Mouse (Mus musculus) hindbrain, embryonic 14.5 days (tissue): ENCODE results near the gene Wfdc1. TPM values are rescaled to one million over a fixed set of nuclear protein-coding genes. Genes with fewer than 3 reads are reported as not detected.

Experiments
- ATAC-seq: fragments of 200-750 bp; cut with Nextera tagmentation; 2 replicates; pipeline ENCODE4 v1.8.0; 2017; ENCODE audit warnings: moderate number of reproducible peaks, mild to moderate bottlenecking, moderate TSS enrichment, moderate library complexity; ENCODE audit not compliant: low FRiP score
- DNase-seq: peaks from one replicate; pipeline ENCODE4 v3.0.0-alpha.2; 2015; ENCODE audit warnings: low spot score
- H3K27ac ChIP-seq: fragments of 300-500 bp; sonication (generic); 2 replicates; pipeline ENCODE4 v1.5.1; 2014; ENCODE audit warnings: mild to moderate bottlenecking, moderate library complexity
- H3K27me3 ChIP-seq: fragments of 300-500 bp; sonication (generic); 2 replicates; pipeline ENCODE4 v1.6.1; 2014; ENCODE audit warnings: mild to moderate bottlenecking, low read length, mixed read lengths; ENCODE audit not compliant: control insufficient read depth, insufficient read depth
- H3K36me3 ChIP-seq: fragments of 300-500 bp; sonication (generic); replicated peaks from 2 replicates; pipeline ENCODE4 v1.6.1; 2014; ENCODE audit not compliant: control insufficient read depth, insufficient read depth
- H3K4me1 ChIP-seq: fragments of 300-500 bp; sonication (generic); replicated peaks from 2 replicates; pipeline ENCODE4 v1.6.1; 2014; ENCODE audit warnings: antibody characterized with exemption, low read length, mixed read lengths; ENCODE audit not compliant: control insufficient read depth, insufficient read depth
- H3K4me2 ChIP-seq: fragments of 300-500 bp; sonication (generic); replicated peaks from 2 replicates; pipeline ENCODE4 v1.6.1; 2014; ENCODE audit warnings: mild to moderate bottlenecking, moderate library complexity
- H3K4me3 ChIP-seq: fragments of 300-500 bp; sonication (generic); replicated peaks from 2 replicates; pipeline ENCODE4 v1.5.1; 2014; ENCODE audit warnings: mild to moderate bottlenecking, low read length
- H3K9ac ChIP-seq: fragments of 300-500 bp; sonication (generic); 2 replicates; pipeline ENCODE4 v1.6.1; 2014
- H3K9me3 ChIP-seq: fragments of 300-500 bp; sonication (generic); 2 replicates; pipeline ENCODE4 v1.6.1; 2016; ENCODE audit warnings: low read length; ENCODE audit not compliant: control insufficient read depth
- WGBS: fragments of 180-500 bp; shearing (Covaris S2); extraction: QIAGEN DNeasy Blood & Tissue Kit; methylation state at CpG from one replicate; pipeline ENCODE4 v1.1.7; 2014; 5-methylcytosine and 5-hydroxymethylcytosine counted together
- polyA plus RNA-seq: library from polyadenylated mRNA; unstranded; fragments of >200 nt; fragmentation: Nextera tagmentation; extraction: Ambion mirVana; gene quantifications from 2 replicates; pipeline ENCODE4 v1.2.1, GENCODE M21; 2014

The Wfdc1 gene
- polyA plus RNA-seq, 1 experiment from 2014 or later: 6.1 TPM

DNA sequence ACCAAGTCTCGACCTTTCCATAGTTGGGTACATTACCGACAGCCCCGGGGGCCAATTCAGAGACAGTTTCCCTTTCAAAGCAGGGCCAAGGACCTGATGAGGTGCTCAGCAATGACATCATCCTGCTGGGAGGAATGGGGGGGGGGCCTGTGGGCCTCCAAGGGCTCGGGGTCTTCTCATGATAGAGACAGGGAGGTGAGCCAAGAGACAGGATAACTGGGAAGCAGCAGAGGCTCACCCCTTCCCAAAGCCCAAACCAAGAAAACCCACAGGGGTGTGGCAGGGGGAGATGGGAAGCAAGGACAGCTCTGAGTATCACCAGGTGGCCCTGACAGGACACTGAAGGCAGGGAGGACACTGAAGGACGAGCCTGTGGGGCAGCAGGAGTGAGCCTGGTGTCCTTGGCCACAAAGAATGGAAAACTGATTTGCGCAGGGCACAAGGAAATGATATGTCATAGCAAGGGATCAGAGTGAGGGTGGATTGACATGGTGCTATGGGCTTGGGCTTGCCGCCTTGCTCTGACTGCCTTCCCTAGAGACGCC lies 62.3 kb downstream of the Wfdc1 start:
- Histone ChIP-seq H3K27me3 (no peaks in the 10 kb centered on the region), H3K9me3 (no peaks in the 10 kb centered on the region), H3K36me3 (no peaks in the 10 kb centered on the region), H3K4me2 (no peak overlapping the region), H3K9ac (no peak overlapping the region), H3K27ac (no peak overlapping the region), H3K4me3 (no peak overlapping the region), H3K4me1 (no peaks in the 10 kb centered on the region)
- ATAC-seq (no peak), DNase-seq (no peak)
- 86% methylated on average over 8 of the region's 8 CpGs for WGBS

GRCm38 (mm10) chr8:119732072-119732471 lies 65.9 kb downstream of the Wfdc1 start:
- 77% methylated on average over 13 of the region's 13 CpGs for WGBS
- no peak for DNase-seq

GRCm38 (mm10) chr8:119736348-119736917 lies 70.3 kb downstream of the Wfdc1 start:
- no peak for DNase-seq
- 87% methylated on average over 10 of the region's 10 CpGs for WGBS
- no peaks in the 10 kb centered on the region for H3K27me3 ChIP-seq
- no peak overlapping the region for H3K27ac ChIP-seq
- no peak overlapping the region for H3K4me3 ChIP-seq
- H3K9ac ChIP-seq: no peak overlapping the region
- no peaks in the 10 kb centered on the region for H3K36me3 ChIP-seq
- no peaks in the 10 kb centered on the region for H3K9me3 ChIP-seq
- H3K4me1 ChIP-seq: no peaks in the 10 kb centered on the region
- no peak overlapping the region for H3K4me2 ChIP-seq
- ATAC-seq: no peak

More at GRCm38 (mm10) chr8:119732072-119732471, 65.9 kb downstream of the Wfdc1 start:
- Histone ChIP-seq H3K9ac (no peak overlapping the region), H3K36me3 (no peaks in the 10 kb centered on the region), H3K4me2 (no peak overlapping the region), H3K27me3 (no peaks in the 10 kb centered on the region), H3K4me3 (no peak overlapping the region), H3K9me3 (no peaks in the 10 kb centered on the region), H3K27ac (no peak overlapping the region), H3K4me1 (no peaks in the 10 kb centered on the region)
- ATAC-seq: no peak

DNA sequence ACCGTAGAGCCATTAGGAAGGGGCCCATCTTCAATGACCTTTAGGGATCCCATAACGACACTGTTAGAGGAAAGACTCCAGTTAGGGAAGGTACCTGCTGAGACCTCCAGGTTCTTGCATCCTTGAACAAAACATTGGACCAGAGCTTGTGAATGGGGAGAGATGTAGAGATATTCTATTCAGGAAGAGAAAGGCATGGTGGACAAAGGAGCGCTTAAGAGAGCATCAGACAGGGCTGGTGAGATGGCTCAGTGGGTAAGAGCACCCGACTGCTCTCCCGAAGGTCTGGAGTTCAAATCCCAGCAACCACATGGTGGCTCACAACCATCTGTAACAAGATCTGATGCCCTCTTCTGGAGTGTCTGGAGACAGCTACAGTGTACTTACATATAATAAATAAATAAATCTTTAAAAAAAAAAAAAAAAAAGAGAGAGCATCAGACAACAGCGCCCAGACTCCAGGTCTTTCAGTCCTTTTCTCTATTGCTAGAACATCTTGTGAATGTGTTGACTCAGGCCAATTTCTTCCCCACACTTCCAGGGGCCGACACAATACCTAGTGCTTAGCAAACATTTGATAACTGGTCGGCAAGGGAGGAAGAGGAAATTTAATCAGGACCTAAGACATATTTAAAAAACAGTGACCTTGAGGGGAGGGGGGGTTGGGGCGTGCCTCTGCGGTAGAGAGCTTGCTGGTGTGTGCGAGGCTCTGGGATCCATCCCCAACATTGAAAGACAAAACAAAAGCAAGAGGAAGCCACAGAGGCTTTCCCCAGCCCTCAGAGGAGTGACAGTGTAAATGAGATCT lies 71.1 kb downstream of the Wfdc1 start:
- H3K4me1 ChIP-seq: no peaks in the 10 kb centered on the region
- DNase-seq (no peak), ATAC-seq (no peak)
- H3K27me3 ChIP-seq: no peaks in the 10 kb centered on the region
- H3K4me2 ChIP-seq: no peak overlapping the region
- H3K9me3 ChIP-seq: no peaks in the 10 kb centered on the region
- no peaks in the 10 kb centered on the region for H3K36me3 ChIP-seq
- 82% methylated on average over 11 of the region's 11 CpGs for WGBS
- no peak overlapping the region for H3K9ac ChIP-seq
- H3K27ac ChIP-seq: no peak overlapping the region
- H3K4me3 ChIP-seq: no peak overlapping the region

Other genes with a start within 250 kb of the Wfdc1 start
- 0.35 and 0.40 TPM in 2 replicates for gene Osgin1, start 232.2 kb upstream of the Wfdc1 start, polyA plus RNA-seq
- 44.4 and 50.1 TPM in 2 replicates for gene Necab2, start 219.6 kb upstream of the Wfdc1 start, polyA plus RNA-seq
- not detected in 2 replicates for gene Slc38a8, start 164.7 kb upstream of the Wfdc1 start, polyA plus RNA-seq
- 50.9 and 51.1 TPM in 2 replicates for gene Mbtps1, start 107.6 kb upstream of the Wfdc1 start, polyA plus RNA-seq
- gene Hsdl1, start 91.2 kb upstream of the Wfdc1 start, polyA plus RNA-seq: 163 and 182 TPM in 2 replicates
- gene Dnaaf1, start 91.1 kb upstream of the Wfdc1 start, polyA plus RNA-seq: 0.51 and 0.53 TPM in 2 replicates
- gene Taf1c, start 61.1 kb upstream of the Wfdc1 start, polyA plus RNA-seq: 13.3 and 14.0 TPM in 2 replicates
- gene Adad2, start 53.6 kb upstream of the Wfdc1 start, polyA plus RNA-seq: not detected in 2 replicates
- gene Kcng4, start 30.7 kb upstream of the Wfdc1 start, polyA plus RNA-seq: 0.09 and 0.16 TPM in 2 replicates
- 0.13 and 0.22 TPM in 2 replicates for gene Atp2c2, start 33.6 kb downstream of the Wfdc1 start, polyA plus RNA-seq
- 6.5 and 7.4 TPM in 2 replicates for gene Tldc1, start 112.1 kb downstream of the Wfdc1 start, polyA plus RNA-seq
- 238 and 309 TPM in 2 replicates for gene Cotl1, start 174.2 kb downstream of the Wfdc1 start, polyA plus RNA-seq
- gene Klhl36, start 195.9 kb downstream of the Wfdc1 start, polyA plus RNA-seq: 15.1 and 19.1 TPM in 2 replicates
- gene Usp10, start 244.0 kb downstream of the Wfdc1 start, polyA plus RNA-seq: 103 and 117 TPM in 2 replicates
- gene Gm20388, start 244.5 kb downstream of the Wfdc1 start, polyA plus RNA-seq: not detected in 2 replicates